Mouse (Mus musculus) limb, embryonic 14.5 days (tissue): ENCODE measurements around the gene Tcaf1. TPM values are rescaled to one million over a fixed set of nuclear protein-coding genes. Genes with fewer than 3 reads are reported as not detected.
A peak's percentile ranks its signal among the peaks of the same experiment; 100 is the strongest.

Experiments
- ATAC-seq: fragments of 200-750 bp; cut with Nextera tagmentation; 2 replicates; pipeline ENCODE4 v1.8.0; 2017; ENCODE audit warnings: low read depth, moderate number of reproducible peaks, moderate TSS enrichment; ENCODE audit not compliant: low FRiP score
- DNase-seq: peaks from one replicate; pipeline ENCODE4 v3.0.0-alpha.2; 2015; ENCODE audit warnings: low spot score
- H3K27ac ChIP-seq: fragments of 300-500 bp; sonication (generic); replicated peaks from 2 replicates; pipeline ENCODE4 v1.5.1; 2014; ENCODE audit warnings: low read depth, mild to moderate bottlenecking, low read length, moderate library complexity, mixed read lengths
- H3K27me3 ChIP-seq: fragments of 300-500 bp; sonication (generic); 2 replicates; pipeline ENCODE4 v1.6.1; 2014; ENCODE audit warnings: low read length, mixed read lengths; ENCODE audit not compliant: control insufficient read depth, insufficient read depth
- H3K36me3 ChIP-seq: fragments of 300-500 bp; sonication (generic); 2 replicates; pipeline ENCODE4 v1.6.1; 2014; ENCODE audit warnings: mild to moderate bottlenecking, low read length, moderate library complexity, mixed read lengths; ENCODE audit not compliant: control insufficient read depth, insufficient read depth
- H3K4me1 ChIP-seq: fragments of 300-500 bp; sonication (generic); 2 replicates; pipeline ENCODE4 v1.6.1; 2014; ENCODE audit warnings: antibody characterized with exemption, low read length, mixed read lengths; ENCODE audit not compliant: control insufficient read depth, insufficient read depth
- H3K4me2 ChIP-seq: fragments of 300-500 bp; sonication (generic); replicated peaks from 2 replicates; pipeline ENCODE4 v1.6.1; 2014; ENCODE audit warnings: low read depth, mild to moderate bottlenecking, low read length, moderate library complexity; ENCODE audit not compliant: severe bottlenecking
- H3K4me3 ChIP-seq: fragments of 300-500 bp; sonication (generic); replicated peaks from 2 replicates; pipeline ENCODE4 v1.5.1; 2014; ENCODE audit warnings: low read length
- H3K9ac ChIP-seq: fragments of 300-500 bp; sonication (generic); 2 replicates; pipeline ENCODE4 v1.6.1; 2014; ENCODE audit warnings: mild to moderate bottlenecking, low read depth, low read length, moderate library complexity; ENCODE audit not compliant: severe bottlenecking
- H3K9me3 ChIP-seq: fragments of 300-500 bp; sonication (generic); 2 replicates; pipeline ENCODE4 v1.6.1; 2016; ENCODE audit warnings: low read length; ENCODE audit not compliant: control insufficient read depth
- POLR2A ChIP-seq: fragments of 200-500 bp; IDR thresholded peaks from 2 replicates; pipeline ENCODE4 v1.8.0; 2012; ENCODE audit warnings: inconsistent platforms, mild to moderate bottlenecking, moderate library complexity, borderline replicate concordance; ENCODE audit not compliant: insufficient read depth, insufficient read length; ENCODE audit errors: extremely low read depth
- WGBS: fragments of 180-500 bp; shearing (Covaris S2); extraction: QIAGEN DNeasy Blood & Tissue Kit; methylation state at CpG from one replicate; pipeline ENCODE4 v1.1.7; 2014; 5-methylcytosine and 5-hydroxymethylcytosine counted together
- polyA plus RNA-seq, 2 experiments: library from polyadenylated mRNA; depleted of rRNA in 1 of 2; stranded (reverse) in 1 of 2; unstranded in 1 of 2; fragments of >200 nt; fragmentation: Nextera tagmentation in 1 of 2; extraction: Ambion mirVana in 1 of 2; gene quantifications; 2 replicates each; pipeline versions ENCODE4 v1.2.1 to v1.2.3; 2012 to 2014

Tcaf1 gene
- polyA plus RNA-seq, 2 experiments = 58.7 to 63.5 TPM

DNA sequence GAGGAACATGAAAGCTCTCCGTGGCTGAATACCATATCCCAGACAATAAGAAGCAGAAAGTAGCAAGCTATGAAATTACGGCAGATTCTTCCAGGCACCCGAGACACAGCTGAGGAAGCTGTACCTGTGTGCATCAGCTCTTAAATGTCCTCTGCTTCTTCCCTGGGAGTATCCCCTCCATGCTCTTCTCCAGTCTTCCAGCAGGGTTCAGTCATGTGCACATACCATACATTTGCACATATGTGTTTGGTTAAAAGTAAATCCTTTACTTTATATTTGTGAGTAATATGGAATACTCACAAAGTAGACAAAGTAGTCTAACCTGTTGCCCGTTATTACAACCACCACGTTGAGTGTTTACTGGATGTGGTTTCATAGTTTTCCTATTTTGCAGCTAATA, 22.0 kb downstream of the Tcaf1 start:
- Histone ChIP-seq H3K9me3 (no peaks in the 10 kb centered on the region), H3K9ac (no peak overlapping the region), H3K4me1 (peaks cover 3% of the 10 kb centered on the region; the same call in 1 of the 2 replicates), H3K4me3 (no peak overlapping the region), H3K36me3 (peaks cover 36% of the 10 kb centered on the region), H3K27ac (no peak overlapping the region), H3K4me2 (no peak overlapping the region), H3K27me3 (no peaks in the 10 kb centered on the region)
- DNase-seq = no peak
- ATAC-seq = no peak
- no peak for TF ChIP-seq POLR2A
- 71% methylated on average over 5 of the region's 5 CpGs for WGBS

DNA sequence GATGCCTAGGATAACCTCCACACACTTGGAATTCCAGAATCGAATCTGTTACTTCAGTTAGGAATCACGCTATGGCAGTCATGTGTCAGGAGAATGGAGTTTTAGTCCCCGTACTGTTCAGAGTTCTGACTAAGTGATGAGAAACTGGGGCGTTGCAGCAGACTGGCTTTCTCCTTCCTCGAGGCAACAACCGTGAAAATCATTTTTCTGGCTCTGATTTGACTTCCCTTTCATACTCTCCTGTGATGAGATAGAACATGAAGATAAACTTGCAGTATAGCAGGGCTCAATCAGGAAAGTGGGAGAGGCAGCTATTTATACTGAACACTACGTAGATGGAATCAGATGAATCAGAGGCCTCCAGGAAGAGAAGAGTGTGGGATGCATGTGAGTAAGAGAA, 29.8 kb downstream of the Tcaf1 start:
- H3K9me3 ChIP-seq = no peaks in the 10 kb centered on the region
- no peaks in the 10 kb centered on the region for H3K4me1 ChIP-seq
- ATAC-seq (no peak), DNase-seq (no peak)
- no peak overlapping the region for H3K4me2 ChIP-seq
- H3K36me3 ChIP-seq = peaks cover 66% of the 10 kb centered on the region
- TF ChIP-seq POLR2A = no peak
- H3K27ac ChIP-seq = no peak overlapping the region
- H3K9ac ChIP-seq = no peak overlapping the region
- no peaks in the 10 kb centered on the region for H3K27me3 ChIP-seq
- WGBS = 88% methylated on average over 7 of the region's 7 CpGs
- H3K4me3 ChIP-seq = no peak overlapping the region

DNA sequence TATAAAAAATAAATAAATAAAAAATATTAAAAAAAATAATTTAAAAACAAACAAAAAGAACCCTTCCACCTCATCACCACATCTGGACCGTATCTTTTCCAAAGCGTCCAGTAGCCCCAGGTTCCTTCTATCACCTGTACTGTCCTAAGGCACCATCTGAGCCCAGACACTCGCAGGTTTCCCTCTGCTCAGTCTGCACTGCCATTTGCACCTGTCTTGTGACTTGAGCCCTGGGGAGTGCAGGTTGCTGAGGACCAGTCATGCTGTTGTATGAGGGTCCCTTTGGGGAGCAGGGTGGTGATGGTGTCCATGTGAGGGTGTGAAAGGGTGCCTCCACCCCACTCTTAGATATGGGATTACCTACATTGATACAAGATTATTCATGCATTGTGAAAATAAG, 33.9 kb downstream of the Tcaf1 start:
- WGBS = 94% methylated on average over 3 of the region's 3 CpGs
- TF ChIP-seq POLR2A = no peak
- Histone ChIP-seq H3K9me3 (no peaks in the 10 kb centered on the region), H3K4me1 (no peaks in the 10 kb centered on the region), H3K27me3 (no peaks in the 10 kb centered on the region), H3K4me3 (no peak overlapping the region), H3K9ac (no peak overlapping the region), H3K4me2 (no peak overlapping the region), H3K27ac (no peak overlapping the region), H3K36me3 (peaks cover 82% of the 10 kb centered on the region)
- ATAC-seq (no peak), DNase-seq (no peak)

DNA sequence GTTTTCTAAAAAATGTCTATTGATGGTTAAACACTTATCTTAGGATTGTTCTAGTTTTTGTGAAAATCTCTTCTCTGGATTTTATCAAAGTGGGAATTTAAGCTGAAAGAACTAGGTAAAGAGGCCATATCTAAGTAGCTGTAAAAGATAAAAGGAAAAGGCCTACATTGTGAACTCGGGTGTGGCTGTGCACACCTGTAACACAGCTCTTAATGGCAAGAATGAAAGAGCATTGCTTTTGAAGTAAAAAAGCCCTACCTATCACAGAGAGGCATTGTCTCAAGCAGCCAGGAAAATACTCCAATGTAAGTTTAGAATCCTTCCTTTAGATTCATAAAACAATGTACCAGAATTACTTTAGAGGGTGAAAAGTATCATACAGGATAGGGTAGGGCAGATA, 38.1 kb downstream of the Tcaf1 start:
- Histone ChIP-seq H3K4me2 (no peak overlapping the region), H3K27ac (no peak overlapping the region), H3K9ac (no peak overlapping the region), H3K36me3 (peaks cover 56% of the 10 kb centered on the region), H3K9me3 (no peaks in the 10 kb centered on the region), H3K27me3 (no peaks in the 10 kb centered on the region), H3K4me3 (no peak overlapping the region), H3K4me1 (no peaks in the 10 kb centered on the region)
- TF ChIP-seq POLR2A = no peak
- ATAC-seq (no peak), DNase-seq (no peak)
- 80% methylated on average over 1 of the region's 1 CpGs for WGBS

DNA sequence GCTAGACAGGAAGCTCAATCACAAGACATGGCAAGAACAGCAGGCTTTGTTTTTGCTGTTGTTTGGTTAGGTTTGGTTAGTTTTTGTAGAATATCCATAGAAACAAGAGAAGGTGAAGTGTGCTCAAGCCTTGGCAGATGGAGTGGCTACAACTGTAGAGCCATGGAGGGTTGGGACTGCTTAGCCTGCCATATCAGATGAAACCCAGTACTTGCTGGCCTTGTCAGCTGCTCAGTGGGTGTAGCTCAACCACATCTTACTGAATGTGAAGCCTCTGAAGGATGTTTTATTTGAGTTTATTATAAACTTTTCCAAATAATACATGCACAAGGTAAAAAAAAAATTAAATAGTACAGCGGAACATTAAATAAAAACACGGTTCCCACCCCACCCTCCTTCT, 42.2 kb downstream of the Tcaf1 start:
- no peak for DNase-seq
- no peaks in the 10 kb centered on the region for H3K9me3 ChIP-seq
- no peak overlapping the region for H3K4me3 ChIP-seq
- no peak for TF ChIP-seq POLR2A
- 94% methylated on average over 2 of the region's 2 CpGs for WGBS
- H3K9ac ChIP-seq = no peak overlapping the region
- no peaks in the 10 kb centered on the region for H3K4me1 ChIP-seq
- peaks cover 18% of the 10 kb centered on the region for H3K36me3 ChIP-seq
- ATAC-seq = no peak
- no peaks in the 10 kb centered on the region for H3K27me3 ChIP-seq
- H3K27ac ChIP-seq = no peak overlapping the region
- no peak overlapping the region for H3K4me2 ChIP-seq

DNA sequence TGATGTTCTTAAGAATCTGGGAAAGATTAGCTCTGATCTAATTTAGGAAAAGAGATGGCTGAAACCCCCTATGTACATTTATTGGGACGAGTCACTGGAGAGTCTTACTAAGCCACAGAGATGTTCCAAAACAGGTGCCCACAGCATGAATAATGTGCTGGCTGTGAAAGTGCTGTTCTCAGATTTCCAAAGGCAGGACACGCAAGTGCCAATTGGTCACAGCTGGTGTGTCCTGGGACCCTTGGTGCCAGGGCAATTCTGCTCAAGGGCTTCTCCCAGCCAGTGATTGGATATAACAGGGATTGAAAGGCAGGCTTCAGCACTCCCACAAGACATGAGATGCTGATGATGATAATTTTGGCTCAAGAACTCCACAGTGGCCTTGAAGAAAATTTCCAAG, 48.1 kb downstream of the Tcaf1 start:
- Histone ChIP-seq H3K4me1 (no peaks in the 10 kb centered on the region), H3K9ac (no peak overlapping the region), H3K4me2 (no peak overlapping the region), H3K27ac (no peak overlapping the region), H3K36me3 (no peaks in the 10 kb centered on the region), H3K27me3 (no peaks in the 10 kb centered on the region), H3K9me3 (no peaks in the 10 kb centered on the region), H3K4me3 (no peak overlapping the region)
- ATAC-seq (peak; percentile 60; the same call in 1 of the 2 replicates), DNase-seq (peak; percentile 47)
- 31% methylated on average over 2 of the region's 2 CpGs for WGBS
- TF ChIP-seq POLR2A = no peak
